Mouse (Mus musculus): ENCODE data around the gene Arl2bp.

- TF ChIP-seq POLR2A (IDR thresholded peaks at IDR 0.05; ENCODE audit: control insufficient read depth, low read depth, low read length) = no peak
- TF ChIP-seq CTCF (IDR thresholded peaks at IDR 0.05; ENCODE audit: control insufficient read depth, insufficient read depth, insufficient replicate concordance, low read depth, low read length) = no peak
These were observed 35.8 kb downstream of the Arl2bp start for GRCm38 (mm10) chr8:94702156-94702555.

All from testis, adult 2 months (tissue).